Mouse (Mus musculus): ENCODE measurements around the gene Snapin. TPM values are rescaled to one million over a fixed set of nuclear protein-coding genes. Genes with fewer than 3 reads are reported as not detected.

Snapin gene
- polyA plus RNA-seq, 1 experiment from 2014 or later: 69.9 TPM

DNA sequence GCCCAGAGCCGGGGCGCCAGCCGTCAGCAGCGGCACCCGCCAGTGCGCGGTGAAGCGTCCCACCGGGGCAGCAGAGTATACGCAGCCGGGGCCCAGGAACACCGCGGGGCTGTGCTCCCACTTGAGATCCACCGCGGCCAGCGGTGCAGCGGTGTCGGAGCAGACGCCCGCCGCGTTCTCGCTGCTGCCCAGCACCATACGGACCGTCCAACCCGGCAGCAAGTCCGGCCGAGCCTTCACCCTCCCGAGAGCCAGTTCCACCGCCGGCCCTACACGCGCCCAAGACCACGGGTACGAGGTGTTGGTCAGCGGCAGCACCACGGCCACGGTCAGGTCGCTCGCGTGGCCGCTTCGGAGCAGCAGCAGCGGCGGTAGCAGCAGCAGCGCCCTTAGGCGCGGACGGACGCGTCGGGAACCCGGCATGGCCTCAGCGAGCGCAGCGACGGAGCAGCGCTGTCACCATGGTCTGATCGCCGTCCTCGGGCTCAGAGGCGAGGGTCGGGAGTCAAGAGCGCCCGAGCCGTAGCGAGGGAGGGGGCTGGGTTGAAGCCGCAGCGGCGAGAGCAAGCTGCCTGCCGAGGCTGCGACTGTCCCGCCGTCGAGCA, 25.6 kb downstream of the Snapin start:
- H3K27ac ChIP-seq: peak overlapping the region; percentile 49
- peaks cover 21% of the 10 kb centered on the region for H3K4me1 ChIP-seq
- H3K9ac ChIP-seq: peak overlapping the region; percentile 47
- no peaks in the 10 kb centered on the region for H3K36me3 ChIP-seq
- WGBS: under 1% methylated on average over 75 of the region's 75 CpGs
- H3K9me3 ChIP-seq (replicated peaks): no peaks in the 10 kb centered on the region
- ATAC-seq (replicated peaks; ENCODE audit: low FRiP score): peak; percentile 22
- H3K4me2 ChIP-seq: peak overlapping the region; percentile 96
- H3K27me3 ChIP-seq: peaks cover 38% of the 10 kb centered on the region
- H3K4me3 ChIP-seq (replicated peaks): peak overlapping the region; percentile 55

DNA sequence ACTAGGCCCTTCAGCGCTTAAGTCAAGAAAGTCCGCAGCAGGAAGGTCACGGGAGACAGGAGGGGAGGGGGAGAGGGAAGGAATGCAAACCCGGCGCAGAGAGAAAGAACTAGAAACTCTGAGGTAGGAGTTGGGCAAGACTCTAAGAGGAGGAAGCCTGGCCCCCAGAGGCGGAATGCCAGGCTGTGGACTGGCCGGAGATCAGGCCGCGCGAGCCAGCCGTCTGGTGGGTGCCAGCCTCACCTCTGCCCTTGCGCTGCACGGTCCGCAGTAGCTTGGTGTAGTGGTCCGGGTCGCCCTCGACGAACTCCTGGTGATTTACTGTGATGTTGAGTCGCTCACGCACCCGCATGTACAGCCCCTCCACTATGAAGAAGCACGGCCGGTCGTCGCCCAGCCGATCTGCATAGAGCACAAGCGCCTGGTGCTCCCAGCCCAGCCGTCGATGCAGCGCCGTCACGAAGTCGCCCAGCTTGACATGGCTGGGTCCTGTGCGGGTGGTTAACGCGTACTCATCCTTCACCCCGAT, 26.2 kb downstream of the Snapin start:
- no peaks in the 10 kb centered on the region for H3K36me3 ChIP-seq
- peaks cover 21% of the 10 kb centered on the region for H3K4me1 ChIP-seq
- WGBS: 11% methylated on average over 37 of the region's 37 CpGs
- no peaks in the 10 kb centered on the region for H3K9me3 ChIP-seq (replicated peaks)
- ATAC-seq (replicated peaks; ENCODE audit: low FRiP score): peak; percentile 35
- peak overlapping the region; percentile 38; the same call in 1 of the 2 replicates for H3K27ac ChIP-seq
- H3K4me2 ChIP-seq: peak overlapping the region; percentile 96
- peak overlapping the region; percentile 55 for H3K4me3 ChIP-seq (replicated peaks)
- peaks cover 38% of the 10 kb centered on the region for H3K27me3 ChIP-seq
- H3K9ac ChIP-seq: peak overlapping the region; percentile 47

DNA sequence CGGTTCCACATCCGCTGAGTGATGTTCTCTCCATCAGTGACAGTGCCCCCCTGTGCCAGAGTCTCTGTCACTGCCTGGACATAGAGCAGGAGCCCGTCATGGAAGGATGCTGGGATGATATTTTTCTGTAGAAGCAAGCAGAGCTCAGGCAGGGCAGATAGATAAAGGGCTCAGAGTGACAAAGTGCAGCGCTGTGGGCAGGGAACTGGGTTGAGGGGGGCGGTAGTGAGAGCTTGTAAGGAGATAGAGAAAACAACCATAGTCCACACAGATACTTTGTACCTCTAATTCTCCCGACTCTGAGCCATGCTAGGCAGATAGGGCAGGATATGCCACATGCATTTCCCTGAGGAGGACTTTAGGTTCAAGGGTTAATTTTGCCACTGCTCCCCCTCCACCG, 28.3 kb downstream of the Snapin start:
- no peak overlapping the region for H3K27ac ChIP-seq
- H3K36me3 ChIP-seq: no peaks in the 10 kb centered on the region
- H3K27me3 ChIP-seq: peaks cover 38% of the 10 kb centered on the region
- peaks cover 21% of the 10 kb centered on the region for H3K4me1 ChIP-seq
- no peak overlapping the region; the same call in 1 of the 2 replicates for H3K9ac ChIP-seq
- H3K4me2 ChIP-seq: peak overlapping the region; percentile 96
- WGBS: 35% methylated on average over 7 of the region's 7 CpGs
- H3K4me3 ChIP-seq (replicated peaks): peak overlapping the region; percentile 55; the same call in 1 of the 2 replicates
- H3K9me3 ChIP-seq (replicated peaks): no peaks in the 10 kb centered on the region
- ATAC-seq (replicated peaks; ENCODE audit: low FRiP score): no peak

DNA sequence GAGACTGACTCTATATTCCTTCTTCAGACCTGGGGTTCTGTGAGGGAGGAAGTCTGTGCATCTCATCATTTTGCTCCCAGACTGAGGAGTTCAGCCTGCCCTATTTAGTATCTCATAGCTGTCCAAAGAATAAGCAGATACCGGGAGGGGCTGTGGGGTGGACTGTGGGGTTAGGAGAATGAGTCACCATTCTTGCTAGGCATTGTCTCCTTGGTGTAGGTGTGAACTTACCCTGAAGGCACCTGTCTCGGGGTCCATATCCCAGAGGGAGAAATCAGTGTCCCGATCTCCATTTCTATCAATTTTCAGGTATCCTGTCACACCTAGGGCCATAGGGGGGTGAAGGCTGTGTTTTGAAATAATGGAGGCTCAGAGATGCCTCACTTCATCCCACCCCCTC, 28.9 kb downstream of the Snapin start:
- peaks cover 38% of the 10 kb centered on the region for H3K27me3 ChIP-seq
- no peaks in the 10 kb centered on the region for H3K9me3 ChIP-seq (replicated peaks)
- no peak overlapping the region for H3K4me2 ChIP-seq
- WGBS: 80% methylated on average over 3 of the region's 3 CpGs
- H3K4me3 ChIP-seq (replicated peaks): no peak overlapping the region
- no peak for ATAC-seq (replicated peaks; ENCODE audit: low FRiP score)
- no peaks in the 10 kb centered on the region for H3K36me3 ChIP-seq
- no peak overlapping the region for H3K9ac ChIP-seq
- H3K27ac ChIP-seq: no peak overlapping the region
- peaks cover 21% of the 10 kb centered on the region for H3K4me1 ChIP-seq

DNA sequence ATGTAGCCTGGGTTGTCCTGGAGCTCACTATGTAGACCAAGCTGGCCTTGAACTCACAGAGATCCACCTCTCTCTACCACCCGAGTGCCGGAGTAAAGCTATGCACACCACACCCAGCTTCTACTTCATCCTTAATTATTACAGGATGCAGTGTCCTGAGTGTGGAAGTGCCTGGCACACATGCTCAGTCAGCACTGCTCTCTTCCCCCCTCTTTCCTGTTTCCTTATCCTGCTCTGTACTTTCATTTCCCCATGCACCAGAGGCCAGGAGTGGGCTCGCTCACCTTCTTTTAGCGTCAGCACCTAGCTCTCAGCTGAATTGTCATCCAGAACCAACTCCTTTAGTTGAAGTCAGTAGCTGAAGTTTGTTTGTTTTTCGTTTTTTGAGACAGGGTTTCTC, 30.5 kb downstream of the Snapin start:
- ATAC-seq (replicated peaks; ENCODE audit: low FRiP score): no peak
- Histone ChIP-seq H3K9me3 (replicated peaks) (no peaks in the 10 kb centered on the region), H3K9ac (no peak overlapping the region), H3K4me3 (replicated peaks) (no peak overlapping the region), H3K4me2 (no peak overlapping the region), H3K27ac (no peak overlapping the region), H3K36me3 (no peaks in the 10 kb centered on the region), H3K27me3 (peaks cover 31% of the 10 kb centered on the region), H3K4me1 (peaks cover 10% of the 10 kb centered on the region)
- 72% methylated on average over 5 of the region's 5 CpGs for WGBS

DNA sequence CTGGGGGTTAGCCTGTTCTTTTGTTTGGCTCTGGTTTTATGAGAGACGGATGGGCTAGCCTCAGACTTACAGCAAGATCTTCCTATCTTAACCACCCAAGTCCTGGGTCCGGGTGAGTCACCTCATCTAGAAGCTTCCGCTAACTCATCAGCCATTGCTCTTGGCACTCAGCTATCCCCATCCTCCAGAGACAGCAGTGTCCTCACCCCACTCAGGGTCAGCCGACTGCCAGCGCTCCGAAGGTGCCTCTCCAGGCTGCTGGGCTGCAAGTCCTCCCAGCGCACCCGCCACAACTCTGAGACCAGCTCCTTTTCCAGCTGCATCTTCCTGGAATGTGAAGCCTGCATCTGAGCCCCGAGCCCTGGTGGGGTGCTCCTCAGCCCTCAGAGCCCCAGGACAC, 31.1 kb downstream of the Snapin start:
- no peaks in the 10 kb centered on the region for H3K36me3 ChIP-seq
- no peak overlapping the region for H3K27ac ChIP-seq
- H3K4me2 ChIP-seq: no peak overlapping the region
- peaks cover 5% of the 10 kb centered on the region; the same call in 1 of the 2 replicates for H3K4me1 ChIP-seq
- WGBS: 81% methylated on average over 9 of the region's 9 CpGs
- H3K27me3 ChIP-seq: peaks cover 25% of the 10 kb centered on the region
- H3K9ac ChIP-seq: no peak overlapping the region
- H3K9me3 ChIP-seq (replicated peaks): no peaks in the 10 kb centered on the region
- no peak overlapping the region for H3K4me3 ChIP-seq (replicated peaks)
- no peak for ATAC-seq (replicated peaks; ENCODE audit: low FRiP score)

DNA sequence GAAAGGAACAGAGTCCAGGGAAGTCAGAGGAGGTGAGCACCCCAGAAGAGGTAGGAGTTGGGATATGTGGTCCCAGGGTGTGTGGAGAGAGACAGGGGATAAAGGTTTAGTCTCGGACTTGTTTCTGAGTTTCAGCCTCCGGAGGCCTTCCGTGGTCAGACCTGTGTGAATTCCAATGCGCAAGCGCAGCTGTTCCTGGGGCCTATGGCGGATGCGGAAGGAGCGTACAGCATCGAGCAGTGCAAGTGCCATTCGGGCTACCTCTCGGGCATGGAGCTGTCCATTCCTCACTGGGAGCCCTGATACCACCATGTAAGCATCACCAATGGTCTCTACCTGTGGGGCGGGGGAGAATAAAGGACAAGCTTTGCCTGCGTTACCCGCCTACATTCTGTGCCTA, 35.9 kb downstream of the Snapin start:
- no peak for ATAC-seq (replicated peaks; ENCODE audit: low FRiP score)
- 89% methylated on average over 14 of the region's 14 CpGs for WGBS

DNA sequence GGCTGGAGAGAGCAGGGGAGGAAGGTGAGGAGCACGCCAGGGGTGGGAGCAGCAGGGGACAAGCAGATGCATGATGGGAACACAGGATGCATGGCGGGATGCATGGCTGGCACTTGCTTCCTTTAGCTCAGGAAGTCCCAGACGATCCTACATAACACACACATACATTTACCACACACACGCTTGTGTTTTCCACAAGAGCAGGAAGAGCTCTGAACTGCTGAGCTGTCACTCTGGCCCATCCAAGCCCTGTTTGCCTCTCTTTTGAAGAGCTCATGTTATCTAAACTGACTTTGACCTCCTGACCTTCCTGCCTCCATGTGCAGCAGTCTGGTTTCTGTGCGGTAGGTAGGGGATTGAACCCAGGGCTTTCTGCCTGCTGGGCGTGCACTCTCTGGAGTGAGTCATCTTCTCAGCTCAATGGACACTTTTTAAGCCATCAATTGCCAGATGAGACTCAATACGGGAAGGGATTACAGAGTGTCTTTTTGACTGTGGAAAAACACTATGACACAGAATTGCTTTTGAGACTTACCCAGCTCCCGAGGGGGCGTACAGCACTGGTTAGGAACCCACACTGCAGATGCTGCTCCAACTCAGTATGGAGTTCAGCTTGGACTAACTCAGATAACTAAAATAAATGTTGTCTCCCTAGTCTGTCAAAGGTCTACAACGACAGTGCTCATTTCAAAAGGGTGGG, 39.3 kb downstream of the Snapin start:
- Histone ChIP-seq H3K9me3 (replicated peaks) (no peaks in the 10 kb centered on the region), H3K4me3 (replicated peaks) (no peak overlapping the region), H3K9ac (no peak overlapping the region), H3K27ac (peak overlapping the region; percentile 57), H3K36me3 (no peaks in the 10 kb centered on the region), H3K27me3 (no peaks in the 10 kb centered on the region), H3K4me1 (peaks cover 29% of the 10 kb centered on the region), H3K4me2 (0 out of 2 replicates have a peak overlapping the region, but pooled peaks have one; percentile 9)
- 67% methylated on average over 10 of the region's 10 CpGs for WGBS
- no peak for ATAC-seq (replicated peaks; ENCODE audit: low FRiP score)

More for the DNA sequence above, 35.9 kb downstream of the Snapin start:
- Histone ChIP-seq H3K27ac (no peak overlapping the region), H3K9me3 (replicated peaks) (no peaks in the 10 kb centered on the region), H3K9ac (no peak overlapping the region), H3K4me3 (replicated peaks) (no peak overlapping the region), H3K36me3 (no peaks in the 10 kb centered on the region), H3K27me3 (no peaks in the 10 kb centered on the region), H3K4me2 (no peak overlapping the region), H3K4me1 (peaks cover 12% of the 10 kb centered on the region; the same call in 1 of the 2 replicates)

DNA sequence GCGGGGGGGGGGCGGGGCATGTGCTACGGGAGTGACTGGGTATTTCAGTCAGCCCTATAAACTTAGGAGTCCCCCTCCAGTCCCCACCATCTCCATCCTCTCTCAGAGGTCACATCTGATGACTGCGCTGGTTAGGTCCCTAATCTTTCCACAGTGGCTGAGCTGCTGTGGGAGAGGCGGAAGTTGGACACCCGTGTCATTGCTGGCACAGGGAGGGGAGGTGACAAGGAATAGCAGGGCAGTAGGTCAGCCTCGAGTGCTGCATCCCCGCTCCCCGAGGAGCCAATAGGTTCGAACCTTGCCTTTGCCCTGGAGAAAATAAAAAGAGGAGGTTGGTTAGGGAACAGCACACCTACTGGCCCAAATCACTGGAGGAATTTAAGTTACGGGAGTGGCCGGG, 40.0 kb downstream of the Snapin start:
- WGBS: 28% methylated on average over 12 of the region's 12 CpGs
- no peaks in the 10 kb centered on the region for H3K9me3 ChIP-seq (replicated peaks)
- no peaks in the 10 kb centered on the region for H3K36me3 ChIP-seq
- H3K9ac ChIP-seq: no peak overlapping the region
- peak overlapping the region; percentile 57; the same call in 1 of the 2 replicates for H3K27ac ChIP-seq
- peak overlapping the region; percentile 9; the same call in 1 of the 2 replicates for H3K4me2 ChIP-seq
- no peak for ATAC-seq (replicated peaks; ENCODE audit: low FRiP score)
- no peaks in the 10 kb centered on the region for H3K27me3 ChIP-seq
- H3K4me1 ChIP-seq: peaks cover 34% of the 10 kb centered on the region
- no peak overlapping the region for H3K4me3 ChIP-seq (replicated peaks)

DNA sequence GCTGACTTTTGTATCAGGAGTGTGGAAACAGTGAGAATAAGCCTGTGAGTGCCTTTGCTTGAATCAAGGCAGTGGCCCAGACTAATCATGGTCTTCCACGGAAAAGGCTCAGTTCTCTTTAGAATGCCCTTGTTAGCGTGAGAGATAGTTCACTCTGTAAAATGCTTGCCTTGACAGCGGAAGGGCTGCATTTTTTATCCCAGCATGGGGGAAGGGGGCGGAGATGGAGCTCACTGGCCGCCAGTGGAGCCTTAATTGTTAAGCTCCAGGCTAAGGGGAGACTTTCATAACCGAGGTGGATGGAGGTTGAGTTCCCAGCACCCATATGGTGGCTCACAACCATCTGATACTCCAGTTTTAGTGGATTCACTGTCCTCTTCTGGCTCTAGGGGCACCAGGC, 42.2 kb downstream of the Snapin start:
- ATAC-seq (replicated peaks; ENCODE audit: low FRiP score): no peak
- no peaks in the 10 kb centered on the region for H3K36me3 ChIP-seq

DNA sequence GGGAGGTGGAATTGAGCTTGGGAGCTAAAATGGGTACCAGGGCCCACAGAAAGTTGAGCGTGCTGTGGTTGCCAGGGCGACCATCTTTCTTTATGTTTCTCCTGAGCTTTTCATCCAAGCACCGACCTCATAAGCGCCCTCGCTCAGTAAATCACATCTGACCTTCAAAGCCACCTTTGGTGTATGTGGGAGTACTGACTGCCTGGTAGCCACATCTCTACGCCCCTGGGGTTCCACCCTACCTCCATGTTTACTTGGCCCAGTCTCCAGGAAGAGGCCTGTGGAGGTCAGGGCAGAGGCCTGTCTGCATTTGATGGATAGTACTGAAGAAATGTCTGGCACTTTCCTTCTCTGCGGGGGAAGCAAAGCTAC, 43.7 kb downstream of the Snapin start:
- Histone ChIP-seq H3K9me3 (replicated peaks) (no peaks in the 10 kb centered on the region), H3K4me2 (peak overlapping the region; percentile 59), H3K9ac (peak overlapping the region; percentile 29; the same call in 1 of the 2 replicates), H3K4me1 (peaks cover 41% of the 10 kb centered on the region), H3K27ac (peak overlapping the region; percentile 96), H3K4me3 (replicated peaks) (peak overlapping the region; percentile 31), H3K36me3 (no peaks in the 10 kb centered on the region), H3K27me3 (no peaks in the 10 kb centered on the region)
- 18% methylated on average over 7 of the region's 7 CpGs for WGBS
- ATAC-seq (replicated peaks; ENCODE audit: low FRiP score): peak; percentile 46

More for the DNA sequence above, 42.2 kb downstream of the Snapin start:
- Histone ChIP-seq H3K4me1 (peaks cover 41% of the 10 kb centered on the region), H3K4me3 (replicated peaks) (no peak overlapping the region), H3K4me2 (no peak overlapping the region), H3K27me3 (no peaks in the 10 kb centered on the region), H3K9ac (no peak overlapping the region), H3K27ac (peak overlapping the region; percentile 96), H3K9me3 (replicated peaks) (no peaks in the 10 kb centered on the region)
- WGBS: 53% methylated on average over 6 of the region's 6 CpGs

DNA sequence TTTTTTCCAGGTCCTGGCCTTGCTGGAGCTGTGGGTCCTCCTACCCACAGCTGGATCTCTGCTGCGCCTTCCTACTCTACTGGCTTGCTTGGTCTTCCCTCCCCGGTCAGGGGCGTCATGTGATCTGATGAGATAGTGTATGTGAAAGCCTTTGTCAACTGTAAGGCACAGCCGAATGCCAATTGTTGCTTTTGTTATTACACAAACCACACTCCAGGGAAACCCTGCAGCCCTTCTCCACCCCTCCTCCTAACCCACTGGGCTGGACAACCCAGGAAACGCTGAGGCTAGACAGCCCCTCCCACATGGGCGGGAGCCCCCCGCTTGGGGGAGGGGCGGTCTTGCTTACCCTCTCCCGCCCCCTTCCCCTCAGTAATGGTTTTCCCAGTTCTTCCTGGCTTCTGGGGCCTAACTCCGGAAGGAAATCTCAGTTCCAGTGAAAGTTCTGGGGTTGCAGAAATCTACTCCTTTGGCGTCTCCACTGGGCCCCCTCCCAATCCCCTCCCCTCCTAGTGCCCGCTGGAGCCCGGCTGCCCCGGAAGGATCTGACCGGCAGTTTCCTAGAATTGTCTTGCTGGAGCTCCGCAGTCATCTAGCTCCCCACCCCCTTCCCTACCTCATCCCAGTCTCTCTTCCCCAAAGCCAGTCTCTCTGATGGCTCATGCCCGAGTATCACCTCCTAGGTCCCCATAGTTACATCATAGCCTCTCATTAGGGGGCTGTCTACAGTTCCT, 44.3 kb downstream of the Snapin start:
- peaks cover 40% of the 10 kb centered on the region for H3K4me1 ChIP-seq
- peak overlapping the region; percentile 59 for H3K4me2 ChIP-seq
- ATAC-seq (replicated peaks; ENCODE audit: low FRiP score): peak; percentile 95
- H3K36me3 ChIP-seq: no peaks in the 10 kb centered on the region
- peak overlapping the region; percentile 96 for H3K27ac ChIP-seq
- H3K27me3 ChIP-seq: no peaks in the 10 kb centered on the region
- H3K9me3 ChIP-seq (replicated peaks): no peaks in the 10 kb centered on the region
- H3K4me3 ChIP-seq (replicated peaks): peak overlapping the region; percentile 31
- WGBS: 1% methylated on average over 17 of the region's 17 CpGs
- H3K9ac ChIP-seq: peak overlapping the region; percentile 29; the same call in 1 of the 2 replicates
